Mouse (Mus musculus) fibroblast of lung, adult 2 months (primary cell): ENCODE results near the gene Slc9a2.

Experiments
- DNase-seq: peaks from one replicate; pipeline ENCODE4 v3.0.0-alpha.2; 2011; ENCODE audit warnings: low read depth

Slc9a2 gene

DNA sequence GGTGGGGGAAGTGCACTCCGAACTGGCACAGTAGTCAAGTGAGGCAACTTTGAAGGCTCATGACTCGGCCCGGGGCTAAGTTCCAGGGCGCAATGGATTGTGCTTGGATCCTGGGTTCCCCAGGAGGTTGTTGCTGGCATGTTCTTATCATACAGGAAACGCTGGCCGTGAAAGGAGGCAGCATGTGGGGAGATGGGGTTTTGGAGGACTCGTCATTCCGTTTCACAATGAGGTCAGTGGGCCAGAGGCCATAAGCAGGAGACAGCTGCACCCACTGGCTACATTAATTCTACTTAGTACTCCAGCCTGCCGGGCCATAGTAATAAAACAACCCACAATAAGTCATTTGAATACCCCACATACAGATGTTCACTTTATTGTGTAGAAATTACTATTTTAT is 34.6 kb downstream of the Slc9a2 start:
- no peak for DNase-seq

DNA sequence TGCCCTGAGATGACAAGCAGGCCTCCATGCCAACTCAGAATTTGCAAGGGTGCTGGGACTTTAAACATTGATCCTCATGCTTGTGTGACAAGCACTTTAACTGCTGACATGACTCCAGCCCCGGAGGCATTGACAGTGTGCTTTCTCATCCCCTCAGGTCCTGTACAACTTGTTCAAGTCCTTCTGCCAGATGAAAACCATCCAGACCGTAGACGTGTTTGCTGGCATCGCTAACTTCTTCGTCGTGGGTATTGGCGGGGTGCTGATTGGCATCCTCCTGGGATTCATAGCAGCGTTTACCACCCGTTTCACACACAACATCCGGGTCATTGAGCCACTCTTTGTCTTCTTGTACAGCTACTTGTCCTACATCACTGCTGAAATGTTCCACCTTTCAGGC is 45.7 kb downstream of the Slc9a2 start:
- no peak for DNase-seq

DNA sequence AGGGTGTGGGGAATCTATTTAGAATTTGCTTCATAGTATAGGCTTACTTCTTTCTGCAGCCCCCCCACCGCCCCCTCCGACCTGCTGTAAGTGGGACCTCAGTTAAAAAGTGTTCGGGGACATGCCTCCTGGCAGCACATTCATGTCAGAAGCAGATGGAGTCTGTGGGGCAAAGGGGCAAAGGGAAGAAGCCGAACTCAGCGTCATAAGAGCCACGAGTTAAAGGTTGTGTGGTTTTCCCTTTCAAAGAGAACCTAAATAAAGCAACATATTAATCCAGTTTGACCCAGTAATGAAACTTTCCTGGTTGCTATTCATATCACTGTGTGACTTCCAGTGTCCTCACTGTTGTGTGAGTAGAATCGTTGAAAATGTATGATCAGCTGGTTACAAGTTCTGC is 47.0 kb downstream of the Slc9a2 start:
- DNase-seq: no peak

DNA sequence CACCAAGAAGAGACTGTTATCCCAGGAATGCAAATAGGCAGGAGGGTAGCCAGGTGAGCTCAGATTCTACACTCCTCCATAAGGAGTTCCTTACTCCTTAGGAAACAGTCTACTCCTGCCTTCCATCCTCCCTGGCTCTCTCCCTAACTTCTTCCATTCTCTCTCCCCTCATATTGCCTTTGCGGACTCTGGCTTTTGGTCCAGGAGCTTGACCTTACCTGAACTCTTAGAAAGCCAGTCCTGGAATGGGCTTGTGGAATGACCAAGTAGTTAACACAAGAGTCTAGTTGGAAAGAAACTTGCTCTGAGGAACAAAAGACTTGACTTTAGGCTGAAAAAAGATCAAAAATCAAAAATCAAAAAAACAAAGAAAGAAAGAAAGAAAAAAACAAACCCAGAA is 48.3 kb downstream of the Slc9a2 start:
- no peak for DNase-seq

DNA sequence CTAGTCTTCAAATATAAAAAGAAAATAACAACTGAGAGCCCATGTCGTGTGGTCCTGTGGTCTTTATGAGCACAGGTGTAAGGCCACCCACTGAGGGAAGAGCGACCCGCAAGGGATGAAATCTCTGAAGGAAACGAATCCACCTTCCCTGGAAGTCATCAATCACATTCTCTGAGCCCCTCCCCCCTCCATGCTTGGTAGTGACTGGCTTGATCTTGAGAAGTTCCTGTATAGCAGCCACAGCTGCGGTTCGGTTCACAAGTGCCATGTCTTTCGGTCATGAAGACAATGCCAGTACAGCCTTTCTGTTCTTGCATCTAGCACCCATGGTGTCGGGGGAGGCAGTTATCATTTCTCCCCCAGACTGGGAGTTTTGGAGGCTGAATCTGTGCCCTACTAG is 57.3 kb downstream of the Slc9a2 start:
- DNase-seq: no peak

DNA sequence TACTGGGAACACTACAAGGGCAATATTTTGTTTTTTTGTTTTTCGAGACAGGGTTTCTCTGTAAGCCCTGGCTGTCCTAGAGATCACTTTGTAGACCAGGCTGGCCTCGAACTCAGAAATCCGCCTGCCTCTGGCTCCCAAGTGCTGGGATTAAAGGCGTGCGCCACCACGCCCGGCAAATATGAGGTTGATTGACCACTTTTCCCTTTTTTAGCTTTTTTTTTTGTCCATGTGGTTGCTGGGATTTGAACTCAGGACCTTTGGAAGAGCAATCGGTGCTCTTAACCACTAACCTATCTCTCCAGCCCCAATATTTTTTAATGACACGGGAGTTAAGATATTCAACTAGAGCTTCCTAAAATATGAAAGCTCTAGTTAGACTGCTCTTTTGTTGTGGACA is 57.9 kb downstream of the Slc9a2 start:
- DNase-seq: peak; percentile 4

DNA sequence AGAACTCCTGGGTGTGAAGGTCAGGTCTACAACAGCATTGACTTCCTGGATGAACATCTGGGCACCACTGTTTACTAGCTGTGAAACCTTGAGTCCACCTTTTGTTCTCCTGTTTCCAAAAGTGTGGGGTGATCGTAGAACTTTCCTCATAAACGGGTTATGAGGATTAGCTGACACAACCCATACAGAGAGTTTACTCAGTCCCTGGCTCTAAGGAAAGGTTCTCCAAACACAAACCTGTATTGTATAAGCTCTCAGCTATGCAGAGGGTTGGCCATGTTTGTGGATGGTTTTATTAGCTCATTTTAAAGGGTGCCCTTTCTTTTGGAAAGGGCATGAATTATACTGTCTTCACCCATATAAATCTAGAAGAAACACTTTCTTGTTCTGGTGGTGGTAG is 60.4 kb downstream of the Slc9a2 start:
- no peak for DNase-seq

DNA sequence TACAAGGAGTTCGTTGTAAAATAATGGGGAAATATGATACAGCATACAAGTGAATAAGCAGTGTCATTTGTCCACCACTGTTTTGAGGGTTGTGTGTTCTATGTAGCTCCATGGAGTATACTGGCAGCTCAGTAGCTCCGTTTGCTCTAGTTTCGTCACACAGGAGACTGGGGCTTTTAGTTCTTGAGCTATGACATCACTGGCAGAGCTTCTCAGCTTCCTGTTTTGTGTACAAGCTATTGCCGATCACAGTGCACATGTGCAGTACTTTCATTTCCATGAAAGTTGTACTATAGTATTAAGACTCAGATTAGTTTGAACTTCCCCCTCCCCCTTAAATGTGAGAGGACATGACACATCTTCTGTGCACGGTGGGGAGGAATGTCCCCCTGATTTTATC is 65.7 kb downstream of the Slc9a2 start:
- DNase-seq: no peak

DNA sequence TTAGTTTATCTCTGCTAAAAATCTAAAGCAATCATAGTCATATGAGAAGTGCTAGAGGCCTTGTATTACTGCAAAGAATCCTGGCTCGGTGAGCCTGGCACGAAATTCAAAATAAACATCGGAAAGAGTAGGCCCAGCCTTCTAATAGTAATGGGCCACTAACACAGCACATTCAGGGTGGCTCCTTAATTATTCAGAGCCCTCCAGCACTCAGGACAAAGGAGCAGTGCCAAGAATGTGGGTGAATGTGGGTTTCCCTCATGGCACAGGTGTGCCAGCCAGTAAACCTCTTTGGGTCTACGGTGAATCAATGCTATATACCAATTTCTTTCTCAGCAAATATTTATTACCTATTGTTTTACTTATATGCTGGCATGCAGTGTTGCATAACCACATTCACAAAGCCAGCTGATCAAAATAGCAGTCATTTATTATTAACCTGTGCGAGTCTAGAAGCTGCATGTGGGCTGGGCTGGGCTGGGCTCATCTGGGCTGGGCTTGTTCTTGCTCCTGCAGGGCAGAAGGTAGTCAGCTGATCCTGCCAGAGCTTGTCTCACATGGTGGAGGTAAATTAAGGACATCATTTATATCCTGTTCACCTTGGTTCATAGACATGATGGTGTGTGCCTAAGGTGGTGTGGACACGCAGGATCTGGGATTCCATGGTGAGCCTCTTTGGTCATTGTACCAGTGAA is 79.5 kb downstream of the Slc9a2 start:
- no peak for DNase-seq

DNA sequence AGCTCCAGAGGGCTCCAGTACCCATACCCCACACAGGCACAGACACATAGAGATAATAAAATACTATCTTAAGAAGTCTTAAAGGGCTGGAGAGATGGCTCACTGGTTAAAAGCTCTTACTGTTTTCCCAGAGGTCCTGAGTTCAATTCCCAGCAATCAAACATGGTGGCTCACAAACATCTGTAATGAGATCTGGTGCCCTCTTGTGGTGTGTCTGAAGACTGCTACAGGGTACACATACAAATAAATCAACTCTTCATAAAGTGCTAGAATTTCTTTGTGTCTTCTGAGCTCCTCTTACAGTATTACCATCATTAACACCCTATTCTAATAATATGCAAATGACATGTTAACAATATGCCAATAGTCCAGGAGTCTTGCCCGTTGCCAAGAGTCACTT is 83.7 kb downstream of the Slc9a2 start:
- DNase-seq: no peak

DNA sequence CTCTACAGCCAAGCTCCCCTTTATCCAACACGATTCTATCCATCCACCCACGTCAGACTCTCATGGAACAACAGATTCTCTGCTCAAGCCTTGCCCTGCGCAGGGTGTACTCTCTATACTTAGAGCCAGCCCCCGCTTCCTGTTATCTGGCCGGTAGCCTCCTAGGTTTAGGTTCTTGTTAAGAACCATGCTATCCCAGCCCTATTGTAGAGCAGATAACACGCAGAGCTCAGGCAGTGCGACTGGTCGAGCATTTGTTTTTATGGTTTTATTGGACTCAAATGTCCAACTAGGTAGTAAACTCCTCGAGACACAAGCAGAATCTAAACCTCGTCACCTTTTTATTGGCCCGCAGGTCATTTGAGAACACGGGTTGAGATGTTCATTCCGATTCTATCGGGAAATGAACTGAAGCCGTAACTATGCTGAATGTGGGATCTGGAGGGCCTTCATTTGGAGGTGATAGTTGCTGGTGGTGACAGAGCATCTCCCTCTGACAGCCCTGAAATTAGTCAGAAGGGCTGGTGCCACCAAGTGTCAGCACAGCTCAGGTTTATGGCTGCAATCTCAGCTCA is 84.4 kb downstream of the Slc9a2 start:
- DNase-seq: no peak

DNA sequence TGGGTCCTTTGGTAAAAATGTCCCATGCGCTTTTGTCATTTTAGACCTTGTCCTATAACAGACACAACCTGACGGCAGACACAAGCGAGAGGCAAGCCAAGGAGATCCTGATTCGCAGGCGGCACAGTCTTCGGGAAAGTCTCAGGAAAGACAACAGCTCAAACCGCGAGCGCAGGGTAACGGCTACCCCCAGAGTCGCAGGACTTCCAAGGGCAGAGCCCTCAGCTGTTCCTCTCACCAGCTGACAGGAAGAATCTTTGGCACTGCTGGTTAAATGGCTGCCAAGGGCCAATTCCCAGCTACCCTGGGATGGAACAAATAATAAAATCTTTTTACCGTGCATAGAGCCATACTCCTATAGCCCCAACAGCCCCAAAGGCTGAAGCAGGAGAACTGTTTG is 85.1 kb downstream of the Slc9a2 start:
- no peak for DNase-seq

DNA sequence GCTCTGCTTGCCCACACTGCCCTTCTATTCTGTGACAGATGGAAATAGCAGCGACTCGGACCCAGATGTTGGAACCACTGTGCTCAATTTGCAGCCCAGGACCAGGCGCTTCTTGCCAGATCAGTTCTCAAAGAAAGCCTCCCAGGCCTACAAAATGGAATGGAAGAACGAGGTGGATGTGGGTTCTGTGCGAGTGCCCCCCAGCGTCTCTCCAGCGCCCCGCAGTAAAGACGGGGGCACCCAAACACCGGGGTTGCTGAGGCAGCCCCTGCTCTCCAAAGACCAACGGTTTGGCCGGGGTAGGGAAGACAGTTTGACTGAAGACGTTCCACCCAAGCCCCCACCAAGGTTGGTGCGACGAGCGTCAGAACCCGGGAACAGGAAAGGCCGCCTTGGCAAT is 87.2 kb downstream of the Slc9a2 start:
- DNase-seq: no peak

DNA sequence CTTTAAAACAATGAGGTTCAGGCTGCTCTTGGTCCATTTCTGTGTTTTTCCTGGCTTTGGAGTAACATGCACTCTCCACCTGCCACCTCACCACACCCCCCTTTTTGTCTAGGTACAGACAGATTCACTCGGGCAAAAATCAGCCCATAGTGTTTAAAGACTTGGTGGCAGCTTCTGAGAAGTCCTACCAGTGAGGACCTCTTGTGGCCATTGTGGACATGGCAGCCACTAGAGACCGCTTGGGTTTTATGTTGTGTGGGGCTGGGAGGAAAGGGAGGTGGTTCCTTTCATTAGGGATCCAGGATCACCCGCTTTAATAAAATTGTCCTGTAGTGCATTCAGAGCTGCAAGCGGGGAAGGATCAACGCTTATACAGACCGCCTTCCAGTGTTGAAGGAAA is 88.2 kb downstream of the Slc9a2 start:
- no peak for DNase-seq

DNA sequence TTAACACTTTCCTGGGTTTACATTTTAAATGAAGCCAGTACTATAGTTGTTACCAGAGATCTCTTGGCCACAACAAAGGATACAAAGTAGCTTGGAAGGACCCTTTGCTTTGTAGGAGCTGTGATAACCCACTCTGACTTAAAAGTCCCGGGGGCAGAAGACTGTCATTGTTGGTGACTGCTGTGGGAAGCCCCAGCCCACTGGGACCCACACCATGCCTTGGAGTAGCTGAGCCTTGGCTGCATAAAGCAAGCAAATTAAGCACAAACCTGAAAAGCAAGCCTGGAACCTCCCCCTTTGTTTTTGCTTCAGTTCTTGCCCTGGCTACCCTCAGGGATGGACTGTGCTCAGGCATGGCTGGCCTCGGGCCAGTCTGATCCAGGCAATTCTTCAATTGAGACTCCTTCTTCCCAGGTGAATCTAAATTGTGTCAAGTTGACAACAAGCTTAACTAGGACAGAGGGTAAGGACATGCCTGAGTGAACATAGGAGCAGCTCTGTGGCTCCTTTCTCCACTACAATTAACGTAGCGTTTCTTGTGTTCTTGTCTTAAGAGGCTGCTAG is 89.0 kb downstream of the Slc9a2 start:
- no peak for DNase-seq

DNA sequence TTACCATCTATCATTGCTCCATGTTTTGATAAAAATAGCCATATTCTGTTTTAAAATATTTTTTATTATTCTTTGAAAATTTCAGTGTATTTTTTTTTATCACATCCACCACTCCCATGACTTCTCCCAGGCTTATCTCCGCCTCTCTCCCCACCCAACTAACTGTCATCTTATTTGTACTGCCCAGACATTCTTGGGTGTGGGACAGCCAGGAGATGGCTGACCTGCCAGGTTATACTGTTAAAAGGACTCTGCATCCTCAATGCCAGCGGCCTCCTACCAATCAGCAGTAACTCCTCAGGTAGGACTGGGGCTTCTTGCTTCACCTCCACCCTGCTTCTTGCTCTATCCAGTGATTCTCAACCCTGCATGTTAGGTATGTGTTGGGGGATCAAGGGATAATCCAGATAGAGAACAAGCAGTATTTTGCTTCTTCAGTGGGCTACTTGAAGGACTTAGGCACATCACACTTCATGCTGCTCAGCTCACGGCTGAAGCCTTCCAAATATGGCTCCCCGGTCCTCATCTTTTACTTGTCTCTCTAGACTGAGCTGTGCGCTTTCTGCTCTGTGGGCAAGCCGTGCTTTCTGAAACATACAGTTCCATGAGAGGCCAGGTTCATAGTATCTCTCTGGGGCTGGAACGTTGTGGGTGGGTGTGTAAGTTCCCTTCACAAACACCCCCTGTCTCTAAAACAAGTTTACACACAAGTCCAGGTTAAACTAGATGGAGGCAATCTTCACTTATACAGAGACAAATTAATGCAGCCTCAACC is 91.0 kb downstream of the Slc9a2 start:
- no peak for DNase-seq

DNA sequence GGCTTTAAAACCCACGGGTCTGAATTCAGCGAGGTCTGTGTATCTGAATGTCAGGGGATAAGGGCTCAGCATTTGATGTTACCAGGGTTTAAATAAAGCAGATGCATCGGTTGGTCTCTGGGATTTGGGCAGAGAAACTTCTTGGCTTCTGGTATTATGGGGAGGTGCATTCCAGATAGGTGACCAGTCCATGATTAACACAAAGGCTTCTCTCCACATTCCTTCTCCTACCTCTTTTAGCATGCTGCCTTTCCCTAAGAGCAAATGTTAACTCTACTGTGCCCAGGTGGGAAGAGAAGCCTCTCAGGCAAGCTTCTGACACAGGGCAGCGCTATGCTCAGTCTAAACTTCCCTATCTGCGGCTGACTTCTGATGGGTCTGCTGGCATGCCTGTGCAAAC is 92.9 kb downstream of the Slc9a2 start:
- no peak for DNase-seq

DNA sequence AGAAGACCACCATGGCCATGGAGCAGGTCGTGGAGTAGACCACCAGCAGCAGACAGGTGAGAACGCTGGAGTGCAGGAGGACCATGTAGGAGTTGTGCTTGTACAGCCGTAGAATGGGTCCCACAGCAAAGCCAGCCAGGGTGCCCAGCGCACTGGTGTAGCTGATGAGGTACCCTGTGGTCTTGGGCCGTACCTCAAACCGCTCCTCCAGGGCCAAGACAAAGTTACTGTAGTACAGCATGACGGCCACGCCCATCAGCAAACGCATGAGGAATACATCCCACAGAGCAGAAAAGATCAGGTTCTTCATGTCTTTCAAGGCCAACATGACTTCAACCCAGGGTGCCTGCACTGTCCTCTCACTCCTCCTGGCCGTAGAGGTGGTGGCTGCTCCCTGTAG is 93.7 kb downstream of the Slc9a2 start:
- no peak for DNase-seq

DNA sequence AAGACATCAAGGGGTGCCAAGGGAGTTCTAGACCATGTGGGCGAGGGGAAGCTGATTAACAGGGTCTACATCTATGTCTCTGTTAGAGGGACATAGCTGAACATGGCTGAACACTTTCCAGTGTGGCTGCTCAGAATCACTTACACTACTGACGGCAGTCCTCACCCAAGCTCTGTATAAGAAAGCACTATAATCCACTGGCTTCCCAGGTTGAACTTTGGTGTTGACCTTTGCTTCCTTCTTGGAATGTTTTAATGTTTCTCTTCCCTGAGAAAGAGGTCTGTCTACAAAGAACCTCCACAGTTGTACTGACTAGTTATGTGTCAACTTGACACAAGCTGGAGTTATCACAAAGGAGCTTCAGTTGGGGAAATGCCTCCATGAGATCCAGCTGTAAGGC is 95.7 kb downstream of the Slc9a2 start:
- DNase-seq: no peak

DNA sequence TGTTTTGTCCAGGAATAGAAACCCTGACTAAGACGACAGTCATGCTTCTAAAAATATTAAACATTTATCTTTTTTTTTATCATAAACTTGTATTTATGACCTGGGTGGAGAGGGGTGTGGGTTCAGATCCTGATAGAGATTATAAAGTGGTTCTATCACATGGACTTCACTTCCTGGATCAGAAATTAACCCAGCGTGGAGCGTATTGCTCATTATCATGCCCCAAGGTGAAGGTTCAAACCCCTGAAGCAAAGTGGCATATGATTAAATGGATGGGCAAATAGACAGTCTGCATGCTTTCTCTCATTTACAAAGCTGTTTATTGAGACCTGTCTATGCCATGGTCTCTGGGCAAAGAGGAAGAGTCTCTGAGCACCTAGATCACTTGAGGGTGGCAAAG is 96.4 kb downstream of the Slc9a2 start:
- no peak for DNase-seq

DNA sequence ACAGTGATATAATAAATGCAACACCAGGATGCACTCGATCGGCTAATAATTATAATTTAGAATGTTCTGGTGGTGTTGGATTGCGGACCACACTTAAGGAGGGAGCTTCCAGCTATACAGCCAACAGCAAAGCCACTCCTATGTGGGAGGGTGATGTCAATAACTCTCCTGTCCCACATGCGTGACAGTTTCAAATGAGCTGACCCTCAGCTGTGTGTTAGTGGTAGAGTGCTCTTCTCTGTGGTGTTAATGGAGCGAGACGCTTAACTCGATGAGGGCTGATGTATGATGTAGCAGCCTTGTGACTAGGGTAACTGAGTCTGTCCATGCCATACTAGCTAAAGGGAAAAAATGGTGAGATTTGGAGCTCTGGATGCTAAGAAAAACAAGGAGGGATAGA is 103.1 kb downstream of the Slc9a2 start:
- no peak for DNase-seq

DNA sequence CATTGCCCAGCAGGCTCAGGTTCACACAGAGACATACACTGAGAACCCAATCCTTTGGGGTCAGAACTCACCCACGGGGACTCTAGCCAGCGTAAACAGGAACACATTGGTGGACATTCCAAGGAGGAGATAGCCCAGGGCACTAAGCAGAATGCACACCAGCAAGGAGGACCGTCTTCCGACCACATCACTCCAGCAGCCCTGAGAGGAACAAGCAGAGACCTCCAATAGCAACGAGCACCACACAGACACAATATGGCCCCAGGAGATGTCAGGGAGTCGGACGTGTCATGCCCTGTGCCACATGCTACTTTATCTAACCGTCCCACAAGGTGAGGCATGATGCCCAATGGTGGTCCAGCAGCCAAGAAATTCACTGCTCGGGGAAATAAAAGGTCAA is 103.9 kb downstream of the Slc9a2 start:
- DNase-seq: no peak

DNA sequence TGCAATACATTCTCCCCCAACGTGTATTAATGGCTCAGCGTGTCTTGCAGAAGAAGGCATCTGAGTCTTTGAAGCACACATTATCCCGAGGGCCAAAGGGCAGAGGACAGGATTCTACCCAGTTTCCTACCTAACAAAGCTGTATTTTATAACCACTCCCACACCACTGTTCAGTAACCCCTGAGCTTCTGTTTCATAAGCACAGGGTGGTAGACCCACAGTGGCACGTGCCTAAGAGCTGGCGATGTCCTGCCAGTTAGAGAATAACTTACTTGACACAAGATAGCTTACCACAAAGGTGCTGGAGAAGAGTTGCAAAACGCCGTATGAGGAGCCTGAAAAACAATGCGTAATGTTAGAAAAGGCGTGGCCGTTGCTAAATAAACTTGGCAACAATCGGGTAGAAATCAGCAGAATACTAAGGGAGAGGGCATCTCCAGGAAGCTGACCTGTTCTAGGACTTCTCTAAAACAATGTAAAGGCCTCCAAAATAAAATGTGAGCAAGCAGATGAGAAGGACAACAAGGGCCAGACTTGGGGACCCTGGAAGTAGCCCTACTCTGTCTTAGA is 105.6 kb downstream of the Slc9a2 start:
- no peak for DNase-seq
